In genomic region chr10:118399917-118400316, GRCm38 (mm10) we compare ENCODE assay signal across 28 mouse cellular contexts. TPM values are rescaled to one million over a fixed set of nuclear protein-coding genes. Genes with fewer than 3 reads are reported as not detected.
DNase-seq lines count a peak whose midpoint lies in the region; ATAC-seq and TF ChIP-seq lines count a peak whose summit lies in the region.
"Had no signal": no experiment of that assay in that cellular context is flagged by ENCODE, and none has a peak within 500 bp of the region (broad histone marks: within the 10 kb centered on the region; RNA-seq: fewer than 3 reads in every experiment).

No protein-coding gene starts in this region.

- H3K36me3 ChIP-seq in forebrain, postnatal 0 days (ENCODE audit: insufficient read depth) = no peaks in the 10 kb centered on the region
- H3K36me3 ChIP-seq in forebrain, embryonic 14.5 days (ENCODE audit: control insufficient read depth, insufficient read depth, low read length) = no peaks in the 10 kb centered on the region
- H3K36me3 ChIP-seq in liver, embryonic 11.5 days (ENCODE audit: control insufficient read depth, insufficient read depth, low read length) = no peaks in the 10 kb centered on the region
- H3K36me3 ChIP-seq in heart, embryonic 10.5 days = no peaks in the 10 kb centered on the region
- H3K36me3 ChIP-seq: forebrain, embryonic 12.5 days; hindbrain, embryonic 13.5 days; liver, embryonic 13.5 days; lung, embryonic 15.5 days; midbrain, embryonic 10.5 days had no signal

- peak overlapping the region; percentile 36 for H3K4me2 ChIP-seq in forebrain, postnatal 0 days (ENCODE audit: low read depth)
- no peak overlapping the region for H3K4me2 ChIP-seq in forebrain, embryonic 14.5 days (ENCODE audit: low read length)
- no peak overlapping the region for H3K4me2 ChIP-seq in liver, embryonic 11.5 days
- H3K4me2 ChIP-seq: forebrain, embryonic 12.5 days; hindbrain, embryonic 13.5 days; liver, embryonic 13.5 days; lung, embryonic 15.5 days had no signal

- no peaks in the 10 kb centered on the region for H3K27me3 ChIP-seq in forebrain, postnatal 0 days (ENCODE audit: insufficient read depth, low read length)
- no peaks in the 10 kb centered on the region for H3K27me3 ChIP-seq in forebrain, embryonic 14.5 days (replicated peaks; ENCODE audit: control insufficient read depth, insufficient read depth, low read length)
- no peaks in the 10 kb centered on the region for H3K27me3 ChIP-seq in liver, embryonic 11.5 days (replicated peaks; ENCODE audit: control insufficient read depth, insufficient read depth, low read length)
- H3K27me3 ChIP-seq in heart, embryonic 10.5 days (ENCODE audit: insufficient read depth, poor library complexity, severe bottlenecking) = no peaks in the 10 kb centered on the region
- H3K27me3 ChIP-seq: CH12.LX; forebrain, embryonic 12.5 days; hindbrain, embryonic 13.5 days; liver, embryonic 13.5 days; lung, embryonic 15.5 days had no signal

- H3K9ac ChIP-seq in forebrain, postnatal 0 days = peak overlapping the region; percentile 18; the same call in 1 of the 2 replicates
- no peak overlapping the region for H3K9ac ChIP-seq in forebrain, embryonic 14.5 days (ENCODE audit: low read length)
- H3K9ac ChIP-seq in liver, embryonic 11.5 days (ENCODE audit: low read depth, low read length) = no peak overlapping the region
- H3K9ac ChIP-seq: forebrain, embryonic 12.5 days; hindbrain, embryonic 13.5 days; liver, embryonic 13.5 days; lung, embryonic 15.5 days had no signal

- no peak for TF ChIP-seq CTCF in forebrain, postnatal 0 days (IDR thresholded peaks at IDR 0.05; ENCODE audit: low read depth)

- H3K4me1 ChIP-seq in forebrain, postnatal 0 days (ENCODE audit: insufficient read depth) = no peaks in the 10 kb centered on the region
- no peaks in the 10 kb centered on the region for H3K4me1 ChIP-seq in forebrain, embryonic 14.5 days (ENCODE audit: control insufficient read depth, insufficient read depth, low read length)
- no peaks in the 10 kb centered on the region for H3K4me1 ChIP-seq in liver, embryonic 11.5 days (replicated peaks; ENCODE audit: control insufficient read depth, insufficient read depth, low read length)
- H3K4me1 ChIP-seq in heart, embryonic 10.5 days = no peaks in the 10 kb centered on the region
- H3K4me1 ChIP-seq: forebrain, embryonic 12.5 days; hindbrain, embryonic 13.5 days; liver, embryonic 13.5 days; lung, embryonic 15.5 days; midbrain, embryonic 10.5 days had no signal

- intact Hi-C loops in left cerebral cortex, postnatal 14 days (cut with DNase I) = no loop called here
- intact Hi-C loops in left cerebral cortex, postnatal 36 days (cut with DNase I) = no loop called here

- H3K4me3 ChIP-seq in forebrain, postnatal 0 days (ENCODE audit: low read depth, low read length) = peak overlapping the region; percentile 17
- no peak overlapping the region for H3K4me3 ChIP-seq in forebrain, embryonic 14.5 days (ENCODE audit: low read depth, low read length)
- H3K4me3 ChIP-seq in liver, embryonic 11.5 days (ENCODE audit: low read depth, low read length) = no peak overlapping the region
- H3K4me3 ChIP-seq in heart, embryonic 10.5 days = no peak overlapping the region
- H3K4me3 ChIP-seq: forebrain, embryonic 12.5 days; hindbrain, embryonic 13.5 days; liver, embryonic 13.5 days; lung, embryonic 15.5 days; midbrain, embryonic 10.5 days had no signal

- no peaks in the 10 kb centered on the region for H3K9me3 ChIP-seq in forebrain, postnatal 0 days (ENCODE audit: low read length)
- H3K9me3 ChIP-seq in forebrain, embryonic 14.5 days (replicated peaks; ENCODE audit: control insufficient read depth, low read length) = no peaks in the 10 kb centered on the region
- no peaks in the 10 kb centered on the region for H3K9me3 ChIP-seq in liver, embryonic 11.5 days (ENCODE audit: control insufficient read depth, low read length)
- no peaks in the 10 kb centered on the region for H3K9me3 ChIP-seq in heart, embryonic 10.5 days
- H3K9me3 ChIP-seq: forebrain, embryonic 12.5 days; hindbrain, embryonic 13.5 days; liver, embryonic 13.5 days; lung, embryonic 15.5 days; midbrain, embryonic 10.5 days had no signal

- DNase-seq in forebrain, postnatal 0 days = peak; percentile 40
- no peak for DNase-seq in forebrain, embryonic 14.5 days (ENCODE audit: low spot score)
- DNase-seq in left cerebral cortex, postnatal 14 days (ENCODE audit: low spot score in 2 of 2) = peak; percentile 20 to 42
- DNase-seq in left cerebral cortex, postnatal 36 days (ENCODE audit: low spot score in 2 of 2) = no peak
- DNase-seq in ZHBTc4 (ENCODE audit: low read depth, low spot score) = peak; percentile 12
- peak; percentile 8 to 26 for DNase-seq in frontal cortex, postnatal 10 days (ENCODE audit: low spot score in 2 of 2)
- no peak for DNase-seq in liver, embryonic 11.5 days (ENCODE audit: low spot score)
- no peak for DNase-seq in heart, embryonic 10.5 days (ENCODE audit: low spot score)
- DNase-seq: adrenal gland, postnatal 36 days; cerebellum, adult 9-11 months; heart, postnatal 14 days; kidney, adult 8-10 months; kidney, postnatal 14 days; liver, embryonic 13.5 days; thymus, postnatal 25 days had no signal

- ATAC-seq in forebrain, postnatal 0 days = peak; percentile 66; the same call in 1 of the 2 replicates
- ATAC-seq in forebrain, embryonic 14.5 days = no peak
- ATAC-seq in liver, embryonic 11.5 days (replicated peaks; ENCODE audit: low FRiP score) = no peak

- 50% methylated on average over 16 of the region's 16 CpGs for WGBS in forebrain, postnatal 0 days
- 63% methylated on average over 16 of the region's 16 CpGs for WGBS in forebrain, embryonic 14.5 days
- 85% methylated on average over 16 of the region's 16 CpGs for WGBS in liver, embryonic 11.5 days
- WGBS in heart, embryonic 10.5 days = 85% methylated on average over 16 of the region's 16 CpGs

- H3K27ac ChIP-seq in forebrain, postnatal 0 days (ENCODE audit: low read depth, low read length) = peak overlapping the region; percentile 42; the same call in 1 of the 2 replicates
- no peak overlapping the region for H3K27ac ChIP-seq in forebrain, embryonic 14.5 days (ENCODE audit: low read depth, low read length)
- no peak overlapping the region for H3K27ac ChIP-seq in liver, embryonic 11.5 days (ENCODE audit: low read depth, low read length)
- H3K27ac ChIP-seq in heart, embryonic 10.5 days = no peak overlapping the region
- H3K27ac ChIP-seq: forebrain, embryonic 12.5 days; hindbrain, embryonic 13.5 days; liver, embryonic 13.5 days; lung, embryonic 15.5 days; macrophage; midbrain, embryonic 10.5 days had no signal

RNA-seq across cellular contexts. Expression of gene Ifng, which starts 40.9 kb away (rescaled TPM):
- not detected in 2 replicates for total RNA-seq in forebrain, postnatal 0 days (2014; rRNA removed)
- polyA plus RNA-seq in forebrain, postnatal 0 days (2015; fragmentation: Nextera tagmentation; extraction: Ambion mirVana) = not detected in 2 replicates
- polyA plus RNA-seq in forebrain, embryonic 14.5 days (2014; fragmentation: Nextera tagmentation; extraction: Ambion mirVana) = not detected in 2 replicates
- not detected for total RNA-seq in left cerebral cortex, postnatal 14 days (2021)
- total RNA-seq in left cerebral cortex, postnatal 36 days (2021) = not detected
- polyA plus RNA-seq in liver, embryonic 11.5 days (2014; fragmentation: Nextera tagmentation; extraction: Ambion mirVana) = not detected in 2 replicates
- polyA plus RNA-seq in heart, embryonic 10.5 days (2016; fragmentation: Nextera tagmentation; extraction: Ambion mirVana) = not detected in 2 replicates
- total RNA-seq: adrenal gland, postnatal 36 days; CH12.LX; gastrocnemius, postnatal 4 days; heart, postnatal 14 days; layer of hippocampus, adult 8-10 months; MEL; midbrain, postnatal 0 days had no signal
- polyA plus RNA-seq: forebrain, embryonic 12.5 days; hindbrain, embryonic 13.5 days; intestine, embryonic 14.5 days; limb, embryonic 11.5 days; liver, embryonic 13.5 days; lung, embryonic 15.5 days; macrophage; midbrain, embryonic 10.5 days; midbrain, postnatal 0 days; small intestine, adult 2 months had no signal

RNA-seq across cellular contexts. Expression of gene Gm9049, which starts 46.0 kb away (rescaled TPM):
- 0.23 TPM in 1 of 2 replicates, not detected in the other for total RNA-seq in forebrain, postnatal 0 days (2014; rRNA removed)
- polyA plus RNA-seq in forebrain, postnatal 0 days (2015; fragmentation: Nextera tagmentation; extraction: Ambion mirVana) = not detected in 2 replicates
- 0.11 and 0.12 TPM in 2 replicates for polyA plus RNA-seq in forebrain, embryonic 14.5 days (2014; fragmentation: Nextera tagmentation; extraction: Ambion mirVana)
- total RNA-seq in left cerebral cortex, postnatal 14 days (2021) = not detected
- total RNA-seq in left cerebral cortex, postnatal 36 days (2021) = not detected
- polyA plus RNA-seq in liver, embryonic 11.5 days (2014; fragmentation: Nextera tagmentation; extraction: Ambion mirVana) = not detected in 2 replicates
- polyA plus RNA-seq in heart, embryonic 10.5 days (2016; fragmentation: Nextera tagmentation; extraction: Ambion mirVana) = 0.08 and 0.09 TPM in 2 replicates
- total RNA-seq: adrenal gland, postnatal 36 days; gastrocnemius, postnatal 4 days; heart, postnatal 14 days; layer of hippocampus, adult 8-10 months; midbrain, postnatal 0 days had no signal
- polyA plus RNA-seq: forebrain, embryonic 12.5 days; hindbrain, embryonic 13.5 days; intestine, embryonic 14.5 days; limb, embryonic 11.5 days; liver, embryonic 13.5 days; lung, embryonic 15.5 days; midbrain, postnatal 0 days; small intestine, adult 2 months had no signal

RNA-seq across cellular contexts. Expression of gene Gm9048, which starts 51.4 kb away (rescaled TPM):
- total RNA-seq in forebrain, postnatal 0 days (2014; rRNA removed) = 0.08 TPM in 1 of 2 replicates, not detected in the other
- polyA plus RNA-seq in forebrain, postnatal 0 days (2015; fragmentation: Nextera tagmentation; extraction: Ambion mirVana) = not detected in 2 replicates
- polyA plus RNA-seq in forebrain, embryonic 14.5 days (2014; fragmentation: Nextera tagmentation; extraction: Ambion mirVana) = not detected in 2 replicates
- not detected for total RNA-seq in left cerebral cortex, postnatal 14 days (2021)
- not detected for total RNA-seq in left cerebral cortex, postnatal 36 days (2021)
- 0.09 TPM in 1 of 2 replicates, not detected in the other for polyA plus RNA-seq in liver, embryonic 11.5 days (2014; fragmentation: Nextera tagmentation; extraction: Ambion mirVana)
- not detected in 2 replicates for polyA plus RNA-seq in heart, embryonic 10.5 days (2016; fragmentation: Nextera tagmentation; extraction: Ambion mirVana)
- total RNA-seq: adrenal gland, postnatal 36 days; CH12.LX; gastrocnemius, postnatal 4 days; heart, postnatal 14 days; layer of hippocampus, adult 8-10 months; MEL; midbrain, postnatal 0 days had no signal
- polyA plus RNA-seq: forebrain, embryonic 12.5 days; hindbrain, embryonic 13.5 days; intestine, embryonic 14.5 days; limb, embryonic 11.5 days; liver, embryonic 13.5 days; lung, embryonic 15.5 days; macrophage; midbrain, embryonic 10.5 days; midbrain, postnatal 0 days; small intestine, adult 2 months had no signal

RNA-seq across cellular contexts. Expression of gene Gm9046, which starts 56.9 kb away (rescaled TPM):
- total RNA-seq in forebrain, postnatal 0 days (2014; rRNA removed) = not detected in 2 replicates
- not detected in 2 replicates for polyA plus RNA-seq in forebrain, postnatal 0 days (2015; fragmentation: Nextera tagmentation; extraction: Ambion mirVana)
- not detected in 2 replicates for polyA plus RNA-seq in forebrain, embryonic 14.5 days (2014; fragmentation: Nextera tagmentation; extraction: Ambion mirVana)
- not detected for total RNA-seq in left cerebral cortex, postnatal 14 days (2021)
- not detected for total RNA-seq in left cerebral cortex, postnatal 36 days (2021)
- polyA plus RNA-seq in liver, embryonic 11.5 days (2014; fragmentation: Nextera tagmentation; extraction: Ambion mirVana) = not detected in 2 replicates
- not detected in 2 replicates for polyA plus RNA-seq in heart, embryonic 10.5 days (2016; fragmentation: Nextera tagmentation; extraction: Ambion mirVana)
- total RNA-seq: adrenal gland, postnatal 36 days; CH12.LX; gastrocnemius, postnatal 4 days; heart, postnatal 14 days; layer of hippocampus, adult 8-10 months; MEL; midbrain, postnatal 0 days had no signal
- polyA plus RNA-seq: forebrain, embryonic 12.5 days; hindbrain, embryonic 13.5 days; intestine, embryonic 14.5 days; limb, embryonic 11.5 days; liver, embryonic 13.5 days; lung, embryonic 15.5 days; macrophage; midbrain, embryonic 10.5 days; midbrain, postnatal 0 days; small intestine, adult 2 months had no signal

Comparison
In these comparisons a context has a peak if more than half of its experiments do, and no peak if none do; other contexts are left out.
1. DNase-seq: peak in forebrain, postnatal 0 days (single experiment), left cerebral cortex, postnatal 14 days (2 of 2), ZHBTc4 (single experiment) and frontal cortex, postnatal 10 days (2 of 2); none in forebrain, embryonic 14.5 days (single experiment), left cerebral cortex, postnatal 36 days (0 of 2), liver, embryonic 11.5 days (single experiment) and heart, embryonic 10.5 days (single experiment).